Mouse (Mus musculus): Measurements from ENCODE around the gene Cpne5. TPM values are rescaled to one million over a fixed set of nuclear protein-coding genes. Genes with fewer than 3 reads are reported as not detected.

Cpne5 gene
- polyA plus RNA-seq, 1 experiment from 2014 or later: 17.2 TPM

- ATAC-seq: no peak
- WGBS: 76% methylated on average over 7 of the region's 7 CpGs
Observed at GRCm38 (mm10) chr17:29236111-29236510, 1.9 kb downstream of the Cpne5 start.

GRCm38 (mm10) chr17:29231109-29231508, 6.9 kb downstream of the Cpne5 start:
- WGBS: 66% methylated on average over 10 of the region's 10 CpGs
- H3K4me1 ChIP-seq (ENCODE audit: control insufficient read depth, insufficient read depth, low read length): no peaks in the 10 kb centered on the region
- H3K9me3 ChIP-seq (replicated peaks; ENCODE audit: control insufficient read depth, low read length): no peaks in the 10 kb centered on the region
- no peak overlapping the region for H3K27ac ChIP-seq (ENCODE audit: low read depth, low read length)
- H3K9ac ChIP-seq (ENCODE audit: low read length): no peak overlapping the region
- H3K36me3 ChIP-seq (ENCODE audit: control insufficient read depth, insufficient read depth, low read length): no peaks in the 10 kb centered on the region
- no peak overlapping the region for H3K4me3 ChIP-seq (ENCODE audit: low read depth, low read length)
- H3K4me2 ChIP-seq (ENCODE audit: low read length): no peak overlapping the region
- DNase-seq (ENCODE audit: low spot score): no peak
- no peak for ATAC-seq
- no peaks in the 10 kb centered on the region for H3K27me3 ChIP-seq (replicated peaks; ENCODE audit: control insufficient read depth, insufficient read depth, low read length)

More at GRCm38 (mm10) chr17:29236111-29236510, 1.9 kb downstream of the Cpne5 start:
- no peak for DNase-seq (ENCODE audit: low spot score)
- no peak overlapping the region for H3K4me3 ChIP-seq (ENCODE audit: low read depth, low read length)
- H3K36me3 ChIP-seq (ENCODE audit: control insufficient read depth, insufficient read depth, low read length): no peaks in the 10 kb centered on the region
- no peak overlapping the region for H3K9ac ChIP-seq (ENCODE audit: low read length)
- no peak overlapping the region for H3K27ac ChIP-seq (ENCODE audit: low read depth, low read length)
- H3K27me3 ChIP-seq (replicated peaks; ENCODE audit: control insufficient read depth, insufficient read depth, low read length): 0 out of 2 replicates have a peak, but pooled peaks cover 9% of the 10 kb centered on the region
- H3K4me1 ChIP-seq (ENCODE audit: control insufficient read depth, insufficient read depth, low read length): peaks cover 9% of the 10 kb centered on the region; the same call in 1 of the 2 replicates
- no peak overlapping the region for H3K4me2 ChIP-seq (ENCODE audit: low read length)
- no peaks in the 10 kb centered on the region for H3K9me3 ChIP-seq (replicated peaks; ENCODE audit: control insufficient read depth, low read length)

- no peak for DNase-seq (ENCODE audit: low spot score)
- Histone ChIP-seq H3K27ac (ENCODE audit: low read depth, low read length) (no peak overlapping the region), H3K4me1 (ENCODE audit: control insufficient read depth, insufficient read depth, low read length) (0 out of 2 replicates have a peak, but pooled peaks cover 5% of the 10 kb centered on the region), H3K9ac (ENCODE audit: low read length) (no peak overlapping the region), H3K36me3 (ENCODE audit: control insufficient read depth, insufficient read depth, low read length) (no peaks in the 10 kb centered on the region), H3K4me3 (ENCODE audit: low read depth, low read length) (no peak overlapping the region), H3K4me2 (ENCODE audit: low read length) (no peak overlapping the region), H3K9me3 (replicated peaks; ENCODE audit: control insufficient read depth, low read length) (no peaks in the 10 kb centered on the region), H3K27me3 (replicated peaks; ENCODE audit: control insufficient read depth, insufficient read depth, low read length) (no peaks in the 10 kb centered on the region)
- ATAC-seq: no peak
- WGBS: 12% methylated on average over 14 of the region's 14 CpGs
Observed at GRCm38 (mm10) chr17:29220631-29221030, 17.3 kb downstream of the Cpne5 start.

DNA sequence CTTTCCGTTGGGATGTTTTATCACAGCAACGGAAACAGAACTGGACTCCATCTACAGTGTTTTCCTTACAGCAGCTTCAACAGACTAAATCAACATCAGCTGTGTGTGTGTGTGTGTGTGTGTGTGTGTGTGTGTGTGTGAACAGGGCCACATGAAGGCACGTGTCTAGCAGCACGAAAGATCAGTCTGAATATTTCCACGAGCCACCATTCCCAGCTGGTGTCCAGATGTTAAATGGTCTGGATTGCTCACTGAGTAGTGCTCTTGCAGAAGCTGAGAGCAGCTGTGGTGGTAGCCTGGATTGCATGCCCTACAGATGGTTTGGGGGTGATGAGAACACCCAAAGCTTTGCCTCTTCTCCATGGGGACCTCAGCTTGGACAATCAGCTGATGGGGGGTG, 19.9 kb downstream of the Cpne5 start:
- no peak overlapping the region for H3K9ac ChIP-seq (ENCODE audit: low read length)
- H3K4me2 ChIP-seq (ENCODE audit: low read length): no peak overlapping the region
- H3K4me3 ChIP-seq (ENCODE audit: low read depth, low read length): no peak overlapping the region
- no peaks in the 10 kb centered on the region for H3K36me3 ChIP-seq (ENCODE audit: control insufficient read depth, insufficient read depth, low read length)
- peaks cover 24% of the 10 kb centered on the region for H3K4me1 ChIP-seq (ENCODE audit: control insufficient read depth, insufficient read depth, low read length)
- DNase-seq (ENCODE audit: low spot score): no peak
- no peaks in the 10 kb centered on the region for H3K27me3 ChIP-seq (replicated peaks; ENCODE audit: control insufficient read depth, insufficient read depth, low read length)
- no peak for ATAC-seq
- WGBS: 80% methylated on average over 5 of the region's 5 CpGs
- H3K27ac ChIP-seq (ENCODE audit: low read depth, low read length): no peak overlapping the region
- H3K9me3 ChIP-seq (replicated peaks; ENCODE audit: control insufficient read depth, low read length): no peaks in the 10 kb centered on the region

GRCm38 (mm10) chr17:29216078-29216477, 21.9 kb downstream of the Cpne5 start:
- H3K9me3 ChIP-seq (replicated peaks; ENCODE audit: control insufficient read depth, low read length): no peaks in the 10 kb centered on the region
- H3K36me3 ChIP-seq (ENCODE audit: control insufficient read depth, insufficient read depth, low read length): no peaks in the 10 kb centered on the region
- WGBS: 44% methylated on average over 7 of the region's 7 CpGs
- H3K27ac ChIP-seq (ENCODE audit: low read depth, low read length): no peak overlapping the region
- H3K4me1 ChIP-seq (ENCODE audit: control insufficient read depth, insufficient read depth, low read length): peaks cover 25% of the 10 kb centered on the region
- H3K27me3 ChIP-seq (replicated peaks; ENCODE audit: control insufficient read depth, insufficient read depth, low read length): no peaks in the 10 kb centered on the region
- DNase-seq (ENCODE audit: low spot score): no peak
- ATAC-seq: no peak
- H3K9ac ChIP-seq (ENCODE audit: low read length): no peak overlapping the region
- no peak overlapping the region for H3K4me3 ChIP-seq (ENCODE audit: low read depth, low read length)
- no peak overlapping the region for H3K4me2 ChIP-seq (ENCODE audit: low read length)

- Histone ChIP-seq H3K4me2 (ENCODE audit: low read length) (no peak overlapping the region), H3K27me3 (replicated peaks; ENCODE audit: control insufficient read depth, insufficient read depth, low read length) (no peaks in the 10 kb centered on the region), H3K9me3 (replicated peaks; ENCODE audit: control insufficient read depth, low read length) (no peaks in the 10 kb centered on the region), H3K27ac (ENCODE audit: low read depth, low read length) (peak overlapping the region; percentile 74; the same call in 1 of the 2 replicates), H3K4me1 (ENCODE audit: control insufficient read depth, insufficient read depth, low read length) (peaks cover 19% of the 10 kb centered on the region), H3K4me3 (ENCODE audit: low read depth, low read length) (no peak overlapping the region), H3K9ac (ENCODE audit: low read length) (peak overlapping the region; percentile 35; the same call in 1 of the 2 replicates), H3K36me3 (ENCODE audit: control insufficient read depth, insufficient read depth, low read length) (no peaks in the 10 kb centered on the region)
- WGBS: 8% methylated on average over 10 of the region's 10 CpGs
- ATAC-seq (no peak), DNase-seq (ENCODE audit: low spot score) (no peak)
Observed at GRCm38 (mm10) chr17:29214655-29215054, 23.3 kb downstream of the Cpne5 start.

- no peaks in the 10 kb centered on the region for H3K27me3 ChIP-seq (replicated peaks; ENCODE audit: control insufficient read depth, insufficient read depth, low read length)
- H3K4me3 ChIP-seq (ENCODE audit: low read depth, low read length): no peak overlapping the region
- H3K4me2 ChIP-seq (ENCODE audit: low read length): no peak overlapping the region
- no peaks in the 10 kb centered on the region for H3K36me3 ChIP-seq (ENCODE audit: control insufficient read depth, insufficient read depth, low read length)
- ATAC-seq (no peak), DNase-seq (ENCODE audit: low spot score) (no peak)
- H3K9me3 ChIP-seq (replicated peaks; ENCODE audit: control insufficient read depth, low read length): no peaks in the 10 kb centered on the region
- peaks cover 19% of the 10 kb centered on the region for H3K4me1 ChIP-seq (ENCODE audit: control insufficient read depth, insufficient read depth, low read length)
- WGBS: 33% methylated on average over 4 of the region's 4 CpGs
- peak overlapping the region; percentile 74; the same call in 1 of the 2 replicates for H3K27ac ChIP-seq (ENCODE audit: low read depth, low read length)
- peak overlapping the region; percentile 35; the same call in 1 of the 2 replicates for H3K9ac ChIP-seq (ENCODE audit: low read length)
Observed at GRCm38 (mm10) chr17:29214193-29214456, 23.8 kb downstream of the Cpne5 start.

GRCm38 (mm10) chr17:29213381-29214192, 24.4 kb downstream of the Cpne5 start:
- peaks cover 19% of the 10 kb centered on the region for H3K4me1 ChIP-seq (ENCODE audit: control insufficient read depth, insufficient read depth, low read length)
- ATAC-seq (peak; percentile 72), DNase-seq (ENCODE audit: low spot score) (peak; percentile 83)
- H3K27me3 ChIP-seq (replicated peaks; ENCODE audit: control insufficient read depth, insufficient read depth, low read length): no peaks in the 10 kb centered on the region
- peak overlapping the region; percentile 34 for H3K4me2 ChIP-seq (ENCODE audit: low read length)
- H3K9me3 ChIP-seq (replicated peaks; ENCODE audit: control insufficient read depth, low read length): no peaks in the 10 kb centered on the region
- H3K36me3 ChIP-seq (ENCODE audit: control insufficient read depth, insufficient read depth, low read length): no peaks in the 10 kb centered on the region
- peak overlapping the region; percentile 74; the same call in 1 of the 2 replicates for H3K27ac ChIP-seq (ENCODE audit: low read depth, low read length)
- 1% methylated on average over 12 of the region's 12 CpGs for WGBS
- H3K4me3 ChIP-seq (ENCODE audit: low read depth, low read length): no peak overlapping the region
- H3K9ac ChIP-seq (ENCODE audit: low read length): peak overlapping the region; percentile 33; the same call in 1 of the 2 replicates

GRCm38 (mm10) chr17:29211836-29212235, 26.1 kb downstream of the Cpne5 start:
- ATAC-seq (no peak), DNase-seq (ENCODE audit: low spot score) (no peak)
- Histone ChIP-seq H3K27ac (ENCODE audit: low read depth, low read length) (no peak overlapping the region), H3K9ac (ENCODE audit: low read length) (no peak overlapping the region), H3K4me1 (ENCODE audit: control insufficient read depth, insufficient read depth, low read length) (peaks cover 19% of the 10 kb centered on the region), H3K4me3 (ENCODE audit: low read depth, low read length) (no peak overlapping the region), H3K36me3 (ENCODE audit: control insufficient read depth, insufficient read depth, low read length) (no peaks in the 10 kb centered on the region), H3K27me3 (replicated peaks; ENCODE audit: control insufficient read depth, insufficient read depth, low read length) (no peaks in the 10 kb centered on the region), H3K4me2 (ENCODE audit: low read length) (no peak overlapping the region), H3K9me3 (replicated peaks; ENCODE audit: control insufficient read depth, low read length) (no peaks in the 10 kb centered on the region)
- 48% methylated on average over 7 of the region's 7 CpGs for WGBS
